Mouse (Mus musculus): Measurements from ENCODE around the gene Ankrd2.

- TF ChIP-seq CTCF (IDR thresholded peaks at IDR 0.05 in 2 of 3, conservative IDR thresholded peaks at IDR 0.05 in 1 of 3; ENCODE audit: control insufficient read depth in 1 of 3, insufficient read depth in 1 of 3, low read depth in 2 of 3, low read length in 3 of 3, poor library complexity in 1 of 3, severe bottlenecking in 1 of 3) (peak in 2 of 3 experiments; percentile 2 to 23; a peak in 2 of 6 replicates), POLR2A (IDR thresholded peaks at IDR 0.05; ENCODE audit: control insufficient read depth in 1 of 2, insufficient read depth in 1 of 2, low read depth in 1 of 2, low read length in 2 of 2, poor library complexity in 1 of 2) (peak; percentile 48 to 85; a peak in 3 of 4 replicates), CHD2 (IDR thresholded peaks at IDR 0.05; ENCODE audit: low read length) (no peak), RCOR1 (IDR thresholded peaks at IDR 0.05; ENCODE audit: low read depth, low read length) (peak; percentile 35; the same call in 1 of the 2 replicates), SIN3A (IDR thresholded peaks at IDR 0.05; ENCODE audit: low read length) (no peak), MAX (IDR thresholded peaks at IDR 0.05; ENCODE audit: low read length) (peak; percentile 97), USF2 (IDR thresholded peaks at IDR 0.05; ENCODE audit: borderline replicate concordance in 1 of 2, insufficient read depth in 1 of 2, low read depth in 1 of 2, low read length in 2 of 2) (peak; percentile 69 to 88; a peak in 3 of 4 replicates), GATA1 (IDR thresholded peaks at IDR 0.05; ENCODE audit: low read depth, low read length) (no peak), ZMIZ1 (IDR thresholded peaks at IDR 0.05; ENCODE audit: low read depth, low read length) (no peak; the same call in 1 of the 2 replicates)
Observed at GRCm38 (mm10) chr19:42089103-42089747, 53.4 kb downstream of the Ankrd2 start.

Measured in MEL (cell line).